Mouse (Mus musculus) stomach, postnatal 0 days (tissue): ENCODE data around the gene Btbd6.

Experiments used
- CTCF ChIP-seq: IDR thresholded peaks from 2 replicates; pipeline ENCODE4 v1.5.1; 2016; ENCODE audit warnings: antibody characterized with exemption, low read depth, mild to moderate bottlenecking, moderate library complexity
- EP300 ChIP-seq: optimal IDR thresholded peaks from 2 replicates; pipeline ENCODE3; 2016; ENCODE audit warnings: antibody characterized with exemption

DNA sequence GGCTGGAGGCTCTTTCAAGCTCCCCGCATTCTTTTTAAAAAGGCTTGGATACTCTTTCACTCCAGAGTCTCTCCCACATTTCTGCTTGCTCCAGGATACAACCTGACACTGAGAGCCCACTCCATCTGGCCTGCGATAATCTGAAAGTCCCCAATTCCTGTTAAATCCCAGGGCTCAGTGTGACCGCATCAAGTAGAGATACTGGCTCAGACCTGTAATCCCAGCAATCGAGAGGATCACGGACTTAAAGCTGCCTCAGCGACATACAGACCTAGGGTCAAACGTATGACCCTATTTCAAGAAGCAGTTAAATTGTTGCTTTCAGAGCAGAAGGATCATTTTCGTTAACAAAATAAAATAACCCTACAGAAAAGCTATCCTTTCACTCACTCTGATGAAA lies 27.7 kb downstream of the Btbd6 start:
- TF ChIP-seq CTCF (no peak), EP300 (no peak)
